8 mouse cellular contexts compared by ENCODE assay signal in the genomic region with DNA sequence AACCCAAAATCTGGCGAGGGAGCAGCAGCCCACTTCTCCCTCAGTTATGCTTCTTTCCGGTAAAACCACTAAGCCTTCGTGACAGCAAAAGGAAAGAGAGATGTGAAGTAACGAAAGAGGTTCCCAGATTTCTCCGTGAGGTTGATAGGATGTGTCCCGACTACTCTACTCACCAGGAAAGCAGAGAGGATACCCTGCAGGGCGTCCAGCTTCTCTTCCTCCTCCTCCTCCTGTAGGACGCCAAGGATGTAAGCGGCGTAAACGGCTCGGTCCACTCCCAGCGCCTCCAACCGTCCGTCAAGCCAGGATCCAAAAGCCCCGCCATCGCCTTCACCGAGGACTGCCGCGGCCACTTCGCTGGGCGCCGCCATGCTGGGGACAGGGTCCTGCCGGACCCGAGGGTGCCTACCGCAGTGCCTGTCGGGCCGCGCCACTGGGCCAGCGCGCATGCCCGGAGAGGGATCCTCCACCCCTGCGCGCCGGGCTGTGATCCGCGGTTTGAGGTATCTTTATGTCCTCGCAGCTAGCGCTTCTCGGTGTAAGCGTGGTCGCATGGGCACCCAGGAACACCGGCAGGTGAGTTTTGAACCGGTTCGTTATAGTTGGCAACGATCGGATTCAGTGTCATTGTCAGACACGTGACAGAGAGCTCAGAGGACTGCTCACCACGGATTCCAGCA. TPM values are rescaled to one million over a fixed set of nuclear protein-coding genes. Genes with fewer than 3 reads are reported as not detected.
DNase-seq lines count a peak whose midpoint lies in the region; ATAC-seq and TF ChIP-seq lines count a peak whose summit lies in the region.

A gene (minus strand): TSS at position 445 of the 680 bp plus-strand sequence.

- H3K9me3 ChIP-seq in heart, embryonic 13.5 days, result no peaks in the 10 kb centered on the region
- no peaks in the 10 kb centered on the region for H3K9me3 ChIP-seq in kidney, postnatal 0 days (replicated peaks; ENCODE audit: low read length)

- peak within 1 kb of the TSS; percentile 86 for H3K4me2 ChIP-seq in heart, embryonic 13.5 days
- peak within 1 kb of the TSS; percentile 77 for H3K4me2 ChIP-seq in kidney, postnatal 0 days (ENCODE audit: low read length)

- peak within 1 kb of the TSS; percentile 98 for H3K4me3 ChIP-seq in brown adipose tissue, adult 24 weeks (ENCODE audit: insufficient read depth, low read depth, low read length)
- peak within 1 kb of the TSS; percentile 83 for H3K4me3 ChIP-seq in heart, embryonic 13.5 days
- H3K4me3 ChIP-seq in kidney, postnatal 0 days (replicated peaks; ENCODE audit: low read depth, low read length), result peak within 1 kb of the TSS; percentile 65
- H3K4me3 ChIP-seq in liver, adult 2 months (ENCODE audit: insufficient read depth, low read depth, low read length), result peak within 1 kb of the TSS; percentile 66

- peak within 1 kb of the TSS; percentile 91 for H3K9ac ChIP-seq in heart, embryonic 13.5 days
- peak within 1 kb of the TSS; percentile 73 for H3K9ac ChIP-seq in kidney, postnatal 0 days (ENCODE audit: low read depth, low read length)
- H3K9ac ChIP-seq in liver, adult 2 months (ENCODE audit: low read depth, low read length), result peak within 1 kb of the TSS; percentile 83

- H3K79me2 ChIP-seq in liver, adult 2 months (ENCODE audit: control insufficient read depth, insufficient read depth, low read length), result no peaks in the 10 kb centered on the region; the same call in 1 of the 2 replicates

- H3K27me3 ChIP-seq in heart, embryonic 13.5 days (replicated peaks), result no peaks in the 10 kb centered on the region
- no peaks in the 10 kb centered on the region for H3K27me3 ChIP-seq in kidney, postnatal 0 days (ENCODE audit: insufficient read depth, low read length)
- H3K27me3 ChIP-seq in liver, adult 2 months (ENCODE audit: control insufficient read depth, insufficient read depth, low read length), result no peaks in the 10 kb centered on the region

- peaks cover 6% of the 10 kb centered on the region for H3K4me1 ChIP-seq in brown adipose tissue, adult 24 weeks (ENCODE audit: control insufficient read depth, insufficient read depth, insufficient read length, low read length)
- peaks cover 18% of the 10 kb centered on the region for H3K4me1 ChIP-seq in heart, embryonic 13.5 days
- peaks cover 4% of the 10 kb centered on the region; the same call in 1 of the 2 replicates for H3K4me1 ChIP-seq in kidney, postnatal 0 days (replicated peaks; ENCODE audit: insufficient read depth, low read length)
- H3K4me1 ChIP-seq in liver, adult 2 months (ENCODE audit: control insufficient read depth, insufficient read depth, low read length), result 0 out of 2 replicates have a peak, but pooled peaks cover 3% of the 10 kb centered on the region

- peak within 1 kb of the TSS; percentile 76; the same call in 1 of the 2 replicates for H3K27ac ChIP-seq in brown adipose tissue, adult 24 weeks (replicated peaks; ENCODE audit: low read depth, low read length)
- peak within 1 kb of the TSS; percentile 68 for H3K27ac ChIP-seq in heart, embryonic 13.5 days (replicated peaks)
- peak within 1 kb of the TSS; percentile 11; the same call in 1 of the 2 replicates for H3K27ac ChIP-seq in kidney, postnatal 0 days
- peak within 1 kb of the TSS; percentile 61 for H3K27ac ChIP-seq in liver, adult 2 months (replicated peaks; ENCODE audit: insufficient read depth, low read depth, low read length)

- peaks cover 24% of the 10 kb centered on the region for H3K36me3 ChIP-seq in heart, embryonic 13.5 days
- no peaks in the 10 kb centered on the region for H3K36me3 ChIP-seq in kidney, postnatal 0 days (ENCODE audit: insufficient read depth, low read length)
- no peaks in the 10 kb centered on the region for H3K36me3 ChIP-seq in liver, adult 2 months (ENCODE audit: control insufficient read depth, insufficient read depth, low read length)

- WGBS in heart, embryonic 13.5 days, result under 1% methylated on average over 49 of the region's 49 CpGs
- WGBS in kidney, postnatal 0 days, result under 1% methylated on average over 49 of the region's 49 CpGs
- WGBS in liver, adult 2 months, result under 1% methylated on average over 49 of the region's 49 CpGs

- TF ChIP-seq POLR2A in liver, adult 2 months (IDR thresholded peaks at IDR 0.05; ENCODE audit: extremely low read depth, insufficient read depth, low read length), result peak; percentile 82; the same call in 1 of the 2 replicates

- DNase-seq in CD4-positive, CD25-positive, alpha-beta regulatory T cell, adult 2 months (ENCODE audit: low read depth, low spot score), result peak; percentile 90
- peak; percentile 88 for DNase-seq in kidney, postnatal 0 days (ENCODE audit: low spot score)
- DNase-seq in liver, adult 2 months (ENCODE audit: extremely low read depth, low read depth, low spot score), result peak; percentile 60
- DNase-seq in spleen, postnatal 36 days (ENCODE audit: low spot score in 2 of 2), result peak; percentile 85 to 87

- peak; percentile 97 for ATAC-seq in erythroid progenitor cell, adult 5-6 weeks (replicated peaks; ENCODE audit: low FRiP score, poor library complexity, severe bottlenecking)
- peak; percentile 83 for ATAC-seq in heart, embryonic 13.5 days (ENCODE audit: extremely low read depth, insufficient number of reproducible peaks, low FRiP score, low TSS enrichment)
- peak; percentile 93 for ATAC-seq in kidney, postnatal 0 days (replicated peaks; ENCODE audit: low FRiP score, low read depth)
- peak; percentile 96 for ATAC-seq in monocyte, adult 5-6 weeks (replicated peaks; ENCODE audit: insufficient number of reproducible peaks, low FRiP score, low TSS enrichment, poor library complexity, severe bottlenecking)

- no peak for TF ChIP-seq CTCF in kidney, postnatal 0 days (IDR thresholded peaks at IDR 0.05; ENCODE audit: low read depth)
- TF ChIP-seq CTCF in liver, adult 2 months (IDR thresholded peaks at IDR 0.05; ENCODE audit: low read depth, low read length), result no peak

RNA-seq across cellular contexts. Expression of the gene that starts here (rescaled TPM):
- polyA plus RNA-seq in brown adipose tissue, adult 24 weeks (2012; ENCODE audit: insufficient read depth, insufficient read length, missing spikeins), result 19.3 and 27.5 TPM in 2 replicates
- 6.7 and 7.6 TPM in 2 replicates for total RNA-seq in erythroid progenitor cell, adult 5-6 weeks (2015; ENCODE audit: low replicate concordance)
- total RNA-seq in erythroid progenitor cell, adult 5-6 weeks (2017; ENCODE audit: low replicate concordance), result 4.0 and 8.1 TPM in 2 replicates
- polyA plus RNA-seq in heart, embryonic 13.5 days (2015; fragmentation: Nextera tagmentation; extraction: Ambion mirVana), result 31.9 and 36.1 TPM in 2 replicates
- 35.3 and 42.8 TPM in 2 replicates for polyA plus RNA-seq in kidney, postnatal 0 days (2015; fragmentation: Nextera tagmentation; extraction: Ambion mirVana)
- 11.5 and 11.8 TPM in 2 replicates for total RNA-seq in liver, adult 2 months (2014; rRNA removed)
- polyA plus RNA-seq in liver, adult 2 months (2012; rRNA removed), result 5.7 and 6.2 TPM in 2 replicates
- 26.8 to 44.5 TPM (median 32.6 TPM) in 3 replicates for total RNA-seq in monocyte, adult 5-6 weeks (2017)

Comparison
In these comparisons a context has a peak if more than half of its experiments do, and no peak if none do; other contexts are left out.
1. Peak in every context shown above with its lines: DNase-seq, ATAC-seq, H3K4me3 ChIP-seq and H3K27ac ChIP-seq.
2. H3K27ac ChIP-seq: peak in every context shown above with its lines; median percentile 76 in brown adipose tissue, adult 24 weeks; 68 in heart, embryonic 13.5 days; 61 in liver, adult 2 months; 11 in kidney, postnatal 0 days.